Mouse (Mus musculus): Measurements from ENCODE around the gene Tmem53.

Tmem53 gene

DNA sequence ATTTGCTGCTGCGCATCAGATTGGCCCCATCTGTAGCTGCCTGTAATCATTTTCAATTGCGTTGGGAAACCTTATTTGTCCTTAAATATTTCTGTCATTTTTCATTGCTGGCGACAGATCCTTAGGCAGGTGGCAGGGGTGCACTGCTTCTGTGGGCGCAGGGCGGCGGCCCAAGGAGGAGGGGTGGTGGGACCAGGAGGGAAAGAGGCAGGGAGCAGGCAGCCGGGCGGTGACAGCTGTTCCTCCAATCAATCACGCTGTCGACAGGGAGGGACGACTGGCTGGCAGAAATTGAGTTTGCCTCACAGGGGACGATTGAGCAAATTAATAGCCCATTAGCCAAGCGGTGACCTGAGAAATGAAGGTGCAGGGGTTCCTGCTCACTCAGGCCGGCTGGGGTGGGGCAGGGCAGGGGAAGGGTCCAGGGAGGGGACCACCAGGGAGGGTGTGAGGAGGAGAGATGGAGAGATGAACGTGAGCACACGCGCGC, 66.0 kb downstream of the Tmem53 start:
- no peak for DNase-seq

Data from liver (tissue).